Mouse (Mus musculus): ENCODE measurements around the gene 4930595D18Rik. TPM values are rescaled to one million over a fixed set of nuclear protein-coding genes. Genes with fewer than 3 reads are reported as not detected.
A peak's percentile ranks its signal among the peaks of the same experiment; 100 is the strongest.

Gene 4930595D18Rik
- not detected in 2 replicates for polyA plus RNA-seq (2014; fragmentation: Nextera tagmentation; extraction: Ambion mirVana)

DNA sequence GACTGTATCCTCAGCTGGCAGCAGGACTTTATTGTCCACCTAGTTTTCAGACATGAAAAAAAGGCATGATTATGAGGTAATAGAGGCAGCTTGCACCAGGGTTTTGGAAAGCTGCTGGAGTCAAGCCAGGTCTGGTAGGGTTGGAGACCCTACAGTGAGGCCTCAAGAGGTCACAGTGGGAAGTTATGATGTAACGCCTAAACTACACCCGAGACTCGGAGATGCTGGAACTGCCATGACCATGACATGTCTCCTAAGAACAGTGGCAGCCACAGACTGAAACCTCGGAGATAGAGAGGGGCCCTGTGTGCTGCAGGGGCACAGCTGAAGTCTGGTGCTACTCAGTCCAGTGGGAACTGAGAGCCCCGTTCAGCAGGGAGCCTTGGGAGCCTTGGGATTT is at the start of gene 4930595D18Rik:
4930595D18Rik (minus strand) TSS at position 16 of the 400 bp plus-strand sequence.
- Histone ChIP-seq H3K27me3 (replicated peaks; ENCODE audit: control insufficient read depth, insufficient read depth, low read length) (no peaks in the 10 kb centered on the region), H3K4me1 (ENCODE audit: control insufficient read depth, insufficient read depth, low read length) (no peaks in the 10 kb centered on the region), H3K4me3 (ENCODE audit: low read depth, low read length) (no peak within 1 kb of the TSS), H3K9me3 (ENCODE audit: control insufficient read depth, low read length) (no peaks in the 10 kb centered on the region), H3K9ac (ENCODE audit: low read depth, low read length) (no peak within 1 kb of the TSS), H3K4me2 (ENCODE audit: low read depth, low read length) (no peak within 1 kb of the TSS), H3K27ac (replicated peaks; ENCODE audit: low read depth, low read length) (no peak within 1 kb of the TSS), H3K36me3 (ENCODE audit: control insufficient read depth, insufficient read depth, low read length) (0 out of 2 replicates have a peak, but pooled peaks cover 2% of the 10 kb centered on the region)
- whole genome bisulfite sequencing: 76% methylated on average over 5 of the region's 5 CpGs
- ATAC-seq (ENCODE audit: low read depth) (no peak), DNase-seq (ENCODE audit: low spot score) (no peak)

DNA sequence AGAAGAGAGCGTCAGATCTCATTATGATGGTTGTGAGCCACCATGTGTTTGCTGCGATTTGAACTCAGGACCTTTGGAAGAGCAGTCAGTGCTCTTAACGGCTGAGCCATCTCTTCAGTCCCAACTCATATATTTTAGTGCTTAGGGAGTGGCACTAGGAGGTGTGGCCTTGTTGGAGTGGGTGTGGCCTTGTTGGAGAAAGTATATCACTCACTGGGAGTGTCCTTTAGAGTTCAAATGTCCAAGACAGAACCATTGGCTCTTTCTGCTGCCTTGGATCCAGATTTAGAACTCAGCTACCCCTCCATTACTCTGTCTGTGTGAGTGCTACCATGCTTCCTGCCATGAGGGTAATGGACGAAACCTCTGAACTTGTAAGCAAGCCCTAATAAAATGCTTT is 49.5 kb upstream of the 4930595D18Rik start:
- no peak overlapping the region for H3K27ac ChIP-seq (replicated peaks; ENCODE audit: low read depth, low read length)
- H3K27me3 ChIP-seq (replicated peaks; ENCODE audit: control insufficient read depth, insufficient read depth, low read length): no peaks in the 10 kb centered on the region
- ATAC-seq (ENCODE audit: low read depth): no peak
- H3K36me3 ChIP-seq (ENCODE audit: control insufficient read depth, insufficient read depth, low read length): 0 out of 2 replicates have a peak, but pooled peaks cover 15% of the 10 kb centered on the region
- H3K9me3 ChIP-seq (ENCODE audit: control insufficient read depth, low read length): no peaks in the 10 kb centered on the region
- 87% methylated on average over 4 of the region's 4 CpGs for WGBS
- H3K4me1 ChIP-seq (ENCODE audit: control insufficient read depth, insufficient read depth, low read length): no peaks in the 10 kb centered on the region
- no peak overlapping the region for H3K4me2 ChIP-seq (ENCODE audit: low read depth, low read length)
- H3K4me3 ChIP-seq (ENCODE audit: low read depth, low read length): no peak overlapping the region
- no peak for DNase-seq (ENCODE audit: low spot score)
- no peak overlapping the region for H3K9ac ChIP-seq (ENCODE audit: low read depth, low read length)

DNA sequence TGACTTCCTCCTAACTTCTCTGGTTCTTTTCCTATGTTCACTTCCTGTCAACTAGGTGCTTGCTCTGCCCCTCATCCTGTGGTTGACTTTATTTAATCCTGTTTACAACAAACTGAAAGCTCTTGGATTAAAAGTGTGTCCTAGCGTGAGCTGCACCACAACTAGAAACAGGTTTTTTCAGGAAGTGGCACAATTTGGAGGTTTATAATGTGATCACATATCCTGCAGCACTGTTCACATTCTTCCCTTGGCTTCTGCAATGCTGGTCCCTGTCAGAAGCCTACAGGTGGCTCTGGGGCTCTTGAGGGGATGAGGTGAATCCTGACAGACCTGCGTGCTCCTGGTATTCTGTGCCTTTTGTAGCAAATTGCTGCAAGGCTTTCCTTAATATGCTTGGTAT is 46.5 kb upstream of the 4930595D18Rik start:
- Histone ChIP-seq H3K36me3 (ENCODE audit: control insufficient read depth, insufficient read depth, low read length) (no peaks in the 10 kb centered on the region), H3K27ac (replicated peaks; ENCODE audit: low read depth, low read length) (no peak overlapping the region), H3K4me1 (ENCODE audit: control insufficient read depth, insufficient read depth, low read length) (no peaks in the 10 kb centered on the region), H3K4me2 (ENCODE audit: low read depth, low read length) (no peak overlapping the region), H3K4me3 (ENCODE audit: low read depth, low read length) (no peak overlapping the region), H3K27me3 (replicated peaks; ENCODE audit: control insufficient read depth, insufficient read depth, low read length) (no peaks in the 10 kb centered on the region), H3K9me3 (ENCODE audit: control insufficient read depth, low read length) (no peaks in the 10 kb centered on the region), H3K9ac (ENCODE audit: low read depth, low read length) (no peak overlapping the region)
- no peak for DNase-seq (ENCODE audit: low spot score)
- ATAC-seq (ENCODE audit: low read depth): no peak
- WGBS: 77% methylated on average over 2 of the region's 2 CpGs

DNA sequence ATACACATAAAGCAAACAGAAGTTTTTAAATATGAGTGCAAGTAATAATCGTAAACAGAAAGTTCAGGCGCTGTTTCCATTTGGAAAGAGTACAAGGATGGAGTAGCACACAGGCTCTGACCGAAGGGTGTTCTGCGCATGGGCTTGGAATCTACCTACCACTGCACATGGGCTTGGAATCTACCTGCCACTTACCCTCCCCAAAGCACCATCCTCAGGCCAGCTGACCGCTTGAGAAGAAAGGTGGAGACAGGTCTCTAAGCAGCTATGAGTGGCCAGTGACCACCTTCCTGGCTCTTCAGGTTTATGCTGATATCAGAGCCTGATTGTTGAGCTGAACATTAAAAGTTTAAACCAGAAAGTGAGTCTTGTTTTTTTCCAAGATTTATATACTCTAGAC is 44.2 kb upstream of the 4930595D18Rik start:
- ATAC-seq (ENCODE audit: low read depth): no peak
- Histone ChIP-seq H3K27ac (replicated peaks; ENCODE audit: low read depth, low read length) (no peak overlapping the region), H3K27me3 (replicated peaks; ENCODE audit: control insufficient read depth, insufficient read depth, low read length) (no peaks in the 10 kb centered on the region), H3K4me3 (ENCODE audit: low read depth, low read length) (no peak overlapping the region), H3K4me2 (ENCODE audit: low read depth, low read length) (no peak overlapping the region), H3K36me3 (ENCODE audit: control insufficient read depth, insufficient read depth, low read length) (peaks cover 4% of the 10 kb centered on the region; the same call in 1 of the 2 replicates), H3K4me1 (ENCODE audit: control insufficient read depth, insufficient read depth, low read length) (peaks cover 4% of the 10 kb centered on the region; the same call in 1 of the 2 replicates), H3K9ac (ENCODE audit: low read depth, low read length) (no peak overlapping the region), H3K9me3 (ENCODE audit: control insufficient read depth, low read length) (no peaks in the 10 kb centered on the region)
- WGBS: 96% methylated on average over 5 of the region's 5 CpGs
- no peak for DNase-seq (ENCODE audit: low spot score)

DNA sequence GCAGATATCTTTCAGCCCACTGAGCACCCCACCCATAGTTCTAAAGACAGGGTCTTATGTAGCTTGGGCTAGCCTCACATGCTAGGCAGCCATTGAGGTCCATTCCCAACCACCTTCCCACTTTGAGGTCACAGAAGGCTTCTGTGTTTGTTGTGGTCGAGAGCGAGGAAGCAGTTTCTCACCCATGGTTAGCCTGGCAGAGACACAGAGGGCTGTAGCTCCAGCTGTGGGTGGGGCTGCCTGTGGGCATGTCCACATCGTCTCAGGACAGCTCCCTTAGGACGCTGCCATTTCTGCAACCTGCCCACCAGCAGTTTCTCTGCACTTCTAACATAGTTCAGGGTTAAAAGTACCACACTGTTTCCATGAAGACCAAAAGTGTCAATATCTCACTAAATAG is 43.1 kb upstream of the 4930595D18Rik start:
- no peak overlapping the region for H3K4me3 ChIP-seq (ENCODE audit: low read depth, low read length)
- no peak for ATAC-seq (ENCODE audit: low read depth)
- no peak overlapping the region for H3K27ac ChIP-seq (replicated peaks; ENCODE audit: low read depth, low read length)

DNA sequence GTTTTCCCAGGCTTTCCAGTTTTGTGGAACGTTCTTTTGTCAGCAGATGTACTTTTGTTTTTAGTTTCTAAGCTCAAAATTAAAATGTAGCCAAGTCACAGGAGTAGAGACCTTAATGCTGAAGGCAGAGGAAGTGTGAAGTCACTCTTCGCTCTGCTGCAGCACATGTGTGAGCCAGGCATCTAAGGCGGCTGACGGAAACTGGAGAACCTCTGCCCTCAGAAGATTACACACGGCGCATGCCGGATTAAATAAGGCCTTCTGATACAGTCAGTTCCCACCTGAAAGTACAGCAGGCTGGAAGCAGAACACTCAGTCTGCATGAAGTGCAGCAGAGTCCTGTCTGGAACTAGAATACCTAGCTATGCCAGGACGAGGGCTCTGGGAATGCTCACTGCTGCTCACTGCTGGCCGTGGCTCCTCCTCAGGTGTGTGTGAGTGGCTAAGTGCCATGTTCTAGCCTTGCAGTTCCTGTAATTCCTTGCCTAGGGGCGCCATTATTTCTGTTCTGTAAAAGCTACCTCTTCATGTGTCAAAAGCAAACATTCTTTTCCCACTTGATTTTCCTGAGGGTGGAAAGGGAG is 41.0 kb upstream of the 4930595D18Rik start:
- Histone ChIP-seq H3K4me2 (ENCODE audit: low read depth, low read length) (no peak overlapping the region), H3K4me1 (ENCODE audit: control insufficient read depth, insufficient read depth, low read length) (peaks cover 4% of the 10 kb centered on the region; the same call in 1 of the 2 replicates), H3K9me3 (ENCODE audit: control insufficient read depth, low read length) (0 out of 2 replicates have a peak, but pooled peaks cover 7% of the 10 kb centered on the region), H3K36me3 (ENCODE audit: control insufficient read depth, insufficient read depth, low read length) (peaks cover 30% of the 10 kb centered on the region), H3K4me3 (ENCODE audit: low read depth, low read length) (no peak overlapping the region), H3K9ac (ENCODE audit: low read depth, low read length) (no peak overlapping the region), H3K27ac (replicated peaks; ENCODE audit: low read depth, low read length) (peak overlapping the region; percentile 30), H3K27me3 (replicated peaks; ENCODE audit: control insufficient read depth, insufficient read depth, low read length) (no peaks in the 10 kb centered on the region)
- ATAC-seq (ENCODE audit: low read depth): peak; percentile 79
- whole genome bisulfite sequencing: 40% methylated on average over 10 of the region's 10 CpGs
- DNase-seq (ENCODE audit: low spot score): peak; percentile 58

More for the DNA sequence above, 43.1 kb upstream of the 4930595D18Rik start:
- no peak overlapping the region for H3K4me2 ChIP-seq (ENCODE audit: low read depth, low read length)
- H3K27me3 ChIP-seq (replicated peaks; ENCODE audit: control insufficient read depth, insufficient read depth, low read length): no peaks in the 10 kb centered on the region
- H3K9ac ChIP-seq (ENCODE audit: low read depth, low read length): no peak overlapping the region
- peaks cover 4% of the 10 kb centered on the region; the same call in 1 of the 2 replicates for H3K4me1 ChIP-seq (ENCODE audit: control insufficient read depth, insufficient read depth, low read length)
- no peak for DNase-seq (ENCODE audit: low spot score)
- H3K36me3 ChIP-seq (ENCODE audit: control insufficient read depth, insufficient read depth, low read length): peaks cover 12% of the 10 kb centered on the region
- 69% methylated on average over 4 of the region's 4 CpGs for WGBS
- H3K9me3 ChIP-seq (ENCODE audit: control insufficient read depth, low read length): no peaks in the 10 kb centered on the region

DNA sequence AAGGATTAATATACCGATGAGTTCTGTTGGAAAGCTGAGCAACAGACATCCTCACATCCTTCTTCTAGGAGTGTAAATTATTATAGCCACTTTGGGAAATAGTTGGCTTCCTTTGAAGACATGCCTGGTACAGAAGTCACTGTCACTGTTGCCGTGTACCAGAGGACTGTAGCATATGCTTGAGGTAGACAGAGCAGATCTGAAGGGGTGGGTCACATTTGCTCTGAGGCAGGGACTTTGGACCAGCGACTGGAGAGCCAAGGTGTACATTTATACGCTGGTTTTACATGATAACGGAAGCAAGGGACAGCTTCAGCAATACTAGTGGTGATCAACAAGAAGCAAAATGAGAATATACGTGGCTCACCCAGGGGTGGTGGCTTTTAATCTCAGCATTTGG is 34.6 kb upstream of the 4930595D18Rik start:
- no peaks in the 10 kb centered on the region for H3K4me1 ChIP-seq (ENCODE audit: control insufficient read depth, insufficient read depth, low read length)
- peaks cover 35% of the 10 kb centered on the region for H3K36me3 ChIP-seq (ENCODE audit: control insufficient read depth, insufficient read depth, low read length)
- H3K27ac ChIP-seq (replicated peaks; ENCODE audit: low read depth, low read length): no peak overlapping the region
- H3K9ac ChIP-seq (ENCODE audit: low read depth, low read length): no peak overlapping the region
- no peak overlapping the region for H3K4me2 ChIP-seq (ENCODE audit: low read depth, low read length)
- no peak for DNase-seq (ENCODE audit: low spot score)
- H3K9me3 ChIP-seq (ENCODE audit: control insufficient read depth, low read length): 0 out of 2 replicates have a peak, but pooled peaks cover 7% of the 10 kb centered on the region
- no peak for ATAC-seq (ENCODE audit: low read depth)
- no peak overlapping the region for H3K4me3 ChIP-seq (ENCODE audit: low read depth, low read length)
- H3K27me3 ChIP-seq (replicated peaks; ENCODE audit: control insufficient read depth, insufficient read depth, low read length): no peaks in the 10 kb centered on the region
- 96% methylated on average over 6 of the region's 6 CpGs for WGBS

DNA sequence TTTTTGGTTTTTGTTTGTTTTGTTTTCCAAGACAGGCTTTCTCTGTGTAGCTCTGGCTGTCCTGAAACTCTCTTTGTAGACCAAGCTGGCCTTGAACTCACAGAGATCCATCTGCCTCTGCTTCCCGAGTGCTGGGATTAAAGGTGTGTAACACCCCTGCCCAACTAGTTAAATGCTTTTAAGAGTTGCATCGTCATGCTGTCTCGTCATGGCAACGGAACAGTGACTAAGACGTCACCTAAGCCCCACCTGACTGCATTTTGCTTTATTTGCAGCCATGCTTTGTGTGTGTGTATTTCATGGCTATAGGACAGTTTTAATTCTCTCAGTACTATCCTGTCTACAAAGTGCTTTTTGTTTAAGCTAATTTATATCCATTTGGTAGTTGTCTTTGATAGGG is 27.4 kb upstream of the 4930595D18Rik start:
- H3K36me3 ChIP-seq (ENCODE audit: control insufficient read depth, insufficient read depth, low read length): no peaks in the 10 kb centered on the region
- H3K9me3 ChIP-seq (ENCODE audit: control insufficient read depth, low read length): no peaks in the 10 kb centered on the region
- no peak overlapping the region for H3K9ac ChIP-seq (ENCODE audit: low read depth, low read length)
- no peak overlapping the region for H3K4me2 ChIP-seq (ENCODE audit: low read depth, low read length)
- H3K27me3 ChIP-seq (replicated peaks; ENCODE audit: control insufficient read depth, insufficient read depth, low read length): no peaks in the 10 kb centered on the region
- H3K27ac ChIP-seq (replicated peaks; ENCODE audit: low read depth, low read length): no peak overlapping the region
- ATAC-seq (ENCODE audit: low read depth) (no peak), DNase-seq (ENCODE audit: low spot score) (no peak)
- WGBS: 81% methylated on average over 5 of the region's 5 CpGs
- no peaks in the 10 kb centered on the region for H3K4me1 ChIP-seq (ENCODE audit: control insufficient read depth, insufficient read depth, low read length)
- H3K4me3 ChIP-seq (ENCODE audit: low read depth, low read length): no peak overlapping the region

DNA sequence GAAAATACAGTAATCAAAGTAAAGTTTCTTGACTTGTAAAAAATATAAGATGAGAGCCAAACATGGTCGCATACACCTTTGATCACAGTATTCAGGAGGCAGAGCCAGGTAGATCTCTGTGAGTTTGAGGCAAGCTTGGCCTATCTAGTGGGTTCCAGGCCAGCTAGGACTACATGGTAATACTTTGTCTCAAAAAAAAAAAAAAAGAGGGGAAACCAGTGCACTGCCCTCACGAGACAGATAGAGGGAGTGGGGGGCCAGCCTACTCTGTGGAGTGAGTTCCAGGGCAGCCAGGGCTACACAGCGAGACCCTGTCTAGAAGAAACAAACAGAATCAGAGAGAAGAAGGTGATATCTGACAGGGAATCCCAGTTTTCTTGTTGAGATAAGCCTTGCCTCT is 23.4 kb upstream of the 4930595D18Rik start:
- no peak overlapping the region for H3K4me2 ChIP-seq (ENCODE audit: low read depth, low read length)
- H3K9ac ChIP-seq (ENCODE audit: low read depth, low read length): no peak overlapping the region
- H3K4me1 ChIP-seq (ENCODE audit: control insufficient read depth, insufficient read depth, low read length): peaks cover 6% of the 10 kb centered on the region; the same call in 1 of the 2 replicates
- H3K4me3 ChIP-seq (ENCODE audit: low read depth, low read length): no peak overlapping the region
- no peaks in the 10 kb centered on the region for H3K36me3 ChIP-seq (ENCODE audit: control insufficient read depth, insufficient read depth, low read length)
- no peak overlapping the region for H3K27ac ChIP-seq (replicated peaks; ENCODE audit: low read depth, low read length)
- H3K9me3 ChIP-seq (ENCODE audit: control insufficient read depth, low read length): no peaks in the 10 kb centered on the region
- WGBS: 78% methylated on average over 3 of the region's 3 CpGs
- H3K27me3 ChIP-seq (replicated peaks; ENCODE audit: control insufficient read depth, insufficient read depth, low read length): no peaks in the 10 kb centered on the region
- DNase-seq (ENCODE audit: low spot score): no peak
- ATAC-seq (ENCODE audit: low read depth): no peak
